Mouse (Mus musculus) midbrain, embryonic 12.5 days (tissue): ENCODE measurements around the gene Gramd1b. TPM values are rescaled to one million over a fixed set of nuclear protein-coding genes. Genes with fewer than 3 reads are reported as not detected.

Experiments
- ATAC-seq: fragments of 200-750 bp; cut with Nextera tagmentation; 2 replicates; pipeline ENCODE4 v1.8.0; 2017; ENCODE audit warnings: low read depth, moderate TSS enrichment, moderate library complexity; ENCODE audit not compliant: low FRiP score
- H3K27ac ChIP-seq: fragments of 300-500 bp; sonication (generic); replicated peaks from 2 replicates; pipeline ENCODE4 v1.5.1; 2016; ENCODE audit warnings: mild to moderate bottlenecking
- H3K27me3 ChIP-seq: fragments of 300-500 bp; sonication (generic); 2 replicates; pipeline ENCODE4 v1.6.1; 2016; ENCODE audit warnings: mild to moderate bottlenecking
- H3K36me3 ChIP-seq: fragments of 300-500 bp; sonication (generic); 2 replicates; pipeline ENCODE4 v1.6.1; 2016
- H3K4me1 ChIP-seq: fragments of 300-500 bp; sonication (generic); 2 replicates; pipeline ENCODE4 v1.6.1; 2016
- H3K4me2 ChIP-seq: fragments of 300-500 bp; sonication (generic); replicated peaks from 2 replicates; pipeline ENCODE4 v1.6.1; 2016; ENCODE audit warnings: mild to moderate bottlenecking, moderate library complexity
- H3K4me3 ChIP-seq: fragments of 300-500 bp; sonication (generic); 2 replicates; pipeline ENCODE4 v1.5.1; 2016; ENCODE audit warnings: mild to moderate bottlenecking
- H3K9ac ChIP-seq: fragments of 300-500 bp; sonication (generic); replicated peaks from 2 replicates; pipeline ENCODE4 v1.6.1; 2016; ENCODE audit warnings: mild to moderate bottlenecking, moderate library complexity
- H3K9me3 ChIP-seq: fragments of 300-500 bp; sonication (generic); 2 replicates; pipeline ENCODE4 v1.6.1; 2016; ENCODE audit warnings: mild to moderate bottlenecking
- WGBS: fragments of 180-500 bp; shearing (Covaris S2); methylation state at CpG from one replicate; pipeline ENCODE4 v1.1.7; 2016; 5-methylcytosine and 5-hydroxymethylcytosine counted together
- polyA plus RNA-seq: library from polyadenylated mRNA; unstranded; fragments of >200 nt; fragmentation: Nextera tagmentation; extraction: Ambion mirVana; gene quantifications from 2 replicates; pipeline ENCODE4 v1.2.1, GENCODE M21; 2016

Gramd1b gene
- polyA plus RNA-seq, 1 experiment from 2014 or later = 5.4 TPM

DNA sequence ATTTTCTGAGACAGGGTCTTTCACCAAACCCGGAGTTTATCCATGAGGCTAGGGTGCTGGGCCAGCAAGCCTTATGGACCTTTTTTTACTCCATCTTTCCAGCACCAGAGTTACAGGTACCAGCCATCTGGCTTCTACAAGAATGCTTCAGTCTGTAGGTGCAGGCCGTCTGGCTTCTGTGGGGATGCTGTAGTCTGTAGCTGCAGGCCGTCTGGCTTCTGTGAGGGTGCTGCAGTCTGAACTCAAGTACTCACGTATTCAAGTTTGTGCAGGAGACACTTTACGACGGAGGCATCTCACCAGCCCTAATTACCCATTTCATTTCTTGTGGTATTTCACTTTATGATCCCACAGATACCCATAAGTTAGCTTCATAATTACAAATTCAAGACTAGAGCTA lies 14.0 kb upstream of the Gramd1b start:
- H3K4me1 ChIP-seq = peaks cover 3% of the 10 kb centered on the region; the same call in 1 of the 2 replicates
- H3K4me2 ChIP-seq = no peak overlapping the region
- H3K27me3 ChIP-seq = no peaks in the 10 kb centered on the region
- no peak for ATAC-seq
- no peak overlapping the region for H3K27ac ChIP-seq
- H3K9ac ChIP-seq = no peak overlapping the region
- no peak overlapping the region for H3K4me3 ChIP-seq
- WGBS = 94% methylated on average over 6 of the region's 6 CpGs
- H3K9me3 ChIP-seq = no peaks in the 10 kb centered on the region
- no peaks in the 10 kb centered on the region for H3K36me3 ChIP-seq

DNA sequence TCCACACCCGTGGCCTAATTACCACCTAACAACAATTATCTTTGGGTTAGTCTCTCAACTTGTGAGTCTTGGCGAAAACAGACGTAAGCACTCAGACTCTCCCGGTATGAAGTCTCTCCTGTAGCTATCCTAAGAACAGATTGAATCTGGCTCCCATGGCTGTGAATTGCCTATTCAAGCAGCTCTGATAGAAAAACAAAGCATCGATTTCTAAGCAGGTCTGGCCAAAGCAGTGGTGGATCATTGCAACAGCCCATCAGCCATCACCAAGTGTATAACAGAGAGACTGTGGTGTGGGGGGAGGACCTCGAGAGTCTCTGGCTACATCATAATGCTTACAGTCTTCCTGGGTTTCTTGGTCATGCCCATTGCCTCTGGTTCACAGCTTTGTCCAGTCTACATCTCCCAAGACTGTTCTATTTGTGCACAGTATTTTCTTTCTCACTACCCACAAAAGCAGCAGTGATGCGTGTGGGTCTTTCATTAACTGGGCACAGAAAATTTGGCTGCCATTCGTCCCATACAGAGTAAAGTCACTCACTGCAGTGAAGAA lies 8.5 kb upstream of the Gramd1b start:
- 50% methylated on average over 8 of the region's 8 CpGs for WGBS
- no peak overlapping the region for H3K4me2 ChIP-seq

DNA sequence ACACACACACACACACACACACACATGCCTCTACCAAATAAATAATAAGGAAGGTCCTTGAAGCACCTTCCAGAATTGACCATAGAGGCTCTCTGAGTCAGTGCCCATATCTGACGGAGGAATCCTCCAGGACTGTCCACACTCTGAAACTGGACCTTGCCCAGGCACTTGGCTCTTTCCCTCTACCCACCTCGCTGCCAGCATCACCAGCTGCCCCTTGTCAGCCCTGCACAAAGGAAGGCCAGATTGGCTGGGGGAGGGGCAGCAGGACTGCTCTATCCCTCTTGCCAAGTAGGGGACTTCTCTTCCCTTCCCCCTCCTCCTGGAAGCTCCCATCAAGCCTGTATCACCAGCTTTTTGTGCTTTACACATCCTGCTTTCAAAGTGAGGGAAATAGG lies 6.5 kb upstream of the Gramd1b start:
- Histone ChIP-seq H3K36me3 (no peaks in the 10 kb centered on the region), H3K4me3 (no peak overlapping the region), H3K27ac (0 out of 2 replicates have a peak overlapping the region, but pooled peaks have one; percentile 4), H3K4me1 (peaks cover 28% of the 10 kb centered on the region), H3K9ac (no peak overlapping the region), H3K27me3 (no peaks in the 10 kb centered on the region), H3K9me3 (no peaks in the 10 kb centered on the region), H3K4me2 (no peak overlapping the region)
- 34% methylated on average over 2 of the region's 2 CpGs for WGBS
- ATAC-seq = peak; percentile 82

More for the DNA sequence above, 8.5 kb upstream of the Gramd1b start:
- ATAC-seq = peak; percentile 34; the same call in 1 of the 2 replicates
- no peaks in the 10 kb centered on the region for H3K36me3 ChIP-seq
- H3K9me3 ChIP-seq = no peaks in the 10 kb centered on the region
- H3K4me1 ChIP-seq = peaks cover 28% of the 10 kb centered on the region
- H3K27me3 ChIP-seq = no peaks in the 10 kb centered on the region
- H3K9ac ChIP-seq = no peak overlapping the region
- H3K4me3 ChIP-seq = no peak overlapping the region
- H3K27ac ChIP-seq = 0 out of 2 replicates have a peak overlapping the region, but pooled peaks have one; percentile 15

DNA sequence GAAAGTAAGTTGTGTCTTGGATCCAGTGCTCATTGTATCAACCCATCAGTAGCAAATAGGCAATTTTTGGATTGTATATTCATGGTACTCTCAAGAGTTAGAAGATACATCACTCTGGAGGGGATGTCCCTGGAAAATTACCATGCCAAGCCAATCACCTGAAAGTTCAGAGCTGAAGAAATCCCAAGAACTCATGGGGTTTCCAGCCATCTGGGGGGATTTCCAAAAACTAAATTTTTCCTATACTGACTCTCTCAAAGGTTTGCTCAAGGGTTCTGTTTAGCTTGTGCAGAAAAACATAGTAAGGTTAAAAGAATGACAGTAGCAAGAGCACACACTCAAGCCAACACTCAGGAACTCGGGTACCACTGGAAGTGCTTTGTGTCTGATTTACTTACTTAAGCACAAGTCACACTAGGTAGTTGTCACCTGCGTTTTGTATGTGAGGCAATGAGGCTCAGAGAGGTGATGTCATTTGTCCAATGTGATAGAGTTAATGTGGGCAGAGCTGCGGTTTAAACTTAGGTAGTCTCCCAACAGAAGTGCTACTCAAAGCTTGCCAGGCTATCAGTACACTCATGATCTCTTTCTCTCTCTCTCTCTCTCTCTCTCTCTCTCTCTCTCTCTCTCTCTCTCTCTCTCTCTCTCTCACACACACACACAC lies 6.0 kb upstream of the Gramd1b start:
- 80% methylated on average over 3 of the region's 3 CpGs for WGBS
- Histone ChIP-seq H3K4me1 (peaks cover 28% of the 10 kb centered on the region), H3K4me3 (no peak overlapping the region), H3K27me3 (0 out of 2 replicates have a peak, but pooled peaks cover 2% of the 10 kb centered on the region), H3K4me2 (no peak overlapping the region), H3K36me3 (no peaks in the 10 kb centered on the region), H3K9ac (no peak overlapping the region), H3K9me3 (no peaks in the 10 kb centered on the region), H3K27ac (no peak overlapping the region)
- ATAC-seq = no peak

DNA sequence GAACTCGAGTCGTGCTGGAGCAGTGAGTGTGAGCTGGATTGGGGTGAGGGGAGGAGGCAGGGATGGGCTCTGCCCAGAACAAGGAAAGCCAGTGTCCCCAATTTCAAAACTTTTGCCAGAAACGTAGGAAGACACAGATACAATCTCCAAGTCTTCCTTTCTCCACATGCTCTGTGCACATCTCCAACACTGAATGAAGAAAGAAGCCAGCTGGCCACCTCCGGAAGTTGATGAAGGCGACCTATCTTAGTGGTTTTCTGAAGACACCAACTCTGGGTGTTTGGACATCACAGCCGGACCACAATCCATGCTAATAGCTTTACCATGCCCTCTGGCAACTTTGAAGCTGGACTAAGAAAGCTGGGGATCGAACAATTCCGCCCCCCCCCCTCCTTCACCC lies 647 bp downstream of the Gramd1b start:
- H3K27me3 ChIP-seq = peaks cover 25% of the 10 kb centered on the region
- peak overlapping the region; percentile 57 for H3K4me3 ChIP-seq
- H3K9ac ChIP-seq = peak overlapping the region; percentile 62
- 65% methylated on average over 8 of the region's 8 CpGs for WGBS
- no peak overlapping the region for H3K27ac ChIP-seq
- no peaks in the 10 kb centered on the region for H3K36me3 ChIP-seq
- no peaks in the 10 kb centered on the region for H3K9me3 ChIP-seq
- peaks cover 10% of the 10 kb centered on the region for H3K4me1 ChIP-seq
- 0 out of 2 replicates have a peak, but pooled peaks have one; percentile 12 for ATAC-seq
- peak overlapping the region; percentile 93 for H3K4me2 ChIP-seq

DNA sequence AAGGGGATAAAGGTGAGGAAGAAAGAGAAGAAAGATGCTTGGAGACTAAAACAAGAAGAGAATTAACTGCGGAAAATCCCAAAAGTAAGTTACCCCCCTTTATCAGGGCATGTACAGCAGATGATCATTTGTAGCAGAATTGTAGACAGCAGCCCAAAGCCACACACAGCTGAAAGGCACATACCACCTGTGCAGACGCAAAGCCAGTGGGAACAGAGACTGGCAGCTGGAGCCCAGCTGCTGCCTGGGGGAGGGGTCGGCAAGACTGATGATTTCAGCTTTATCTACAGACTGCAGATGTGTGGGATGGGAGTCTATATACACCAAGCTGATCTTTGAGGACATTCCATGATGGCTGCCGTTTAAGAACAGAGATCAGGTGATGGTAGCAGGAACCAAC lies 2.5 kb downstream of the Gramd1b start:
- no peak for ATAC-seq

DNA sequence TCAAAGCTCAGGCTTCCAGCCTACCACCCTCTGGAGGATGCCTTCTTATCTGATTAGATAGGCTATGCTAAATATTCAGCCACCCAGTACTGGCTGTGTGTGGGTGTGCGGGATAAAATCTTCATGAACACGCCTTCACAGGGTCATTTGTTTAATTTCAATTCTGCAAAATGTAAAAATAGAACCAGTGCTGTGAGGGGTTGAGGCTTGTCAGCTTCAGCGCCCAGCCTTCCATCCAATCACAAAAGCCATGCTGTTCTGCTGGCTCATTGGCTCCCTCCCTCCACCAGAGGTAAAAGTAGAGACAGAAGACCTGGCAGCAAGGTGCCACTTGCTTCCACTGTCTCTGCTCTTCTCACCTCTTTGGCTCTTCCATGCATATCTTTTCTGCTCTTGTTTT lies 4.3 kb downstream of the Gramd1b start:
- Histone ChIP-seq H3K4me1 (peaks cover 10% of the 10 kb centered on the region), H3K27ac (no peak overlapping the region), H3K9me3 (no peaks in the 10 kb centered on the region), H3K4me3 (no peak overlapping the region), H3K27me3 (peaks cover 20% of the 10 kb centered on the region), H3K4me2 (no peak overlapping the region), H3K9ac (no peak overlapping the region), H3K36me3 (no peaks in the 10 kb centered on the region)
- ATAC-seq = no peak
- WGBS = 65% methylated on average over 3 of the region's 3 CpGs

More for the DNA sequence above, 2.5 kb downstream of the Gramd1b start:
- 80% methylated on average over 4 of the region's 4 CpGs for WGBS
- no peak overlapping the region for H3K27ac ChIP-seq
- no peaks in the 10 kb centered on the region for H3K36me3 ChIP-seq
- H3K9ac ChIP-seq = no peak overlapping the region
- no peak overlapping the region for H3K4me2 ChIP-seq
- peaks cover 10% of the 10 kb centered on the region for H3K4me1 ChIP-seq
- H3K27me3 ChIP-seq = peaks cover 25% of the 10 kb centered on the region
- H3K4me3 ChIP-seq = no peak overlapping the region
- H3K9me3 ChIP-seq = no peaks in the 10 kb centered on the region

DNA sequence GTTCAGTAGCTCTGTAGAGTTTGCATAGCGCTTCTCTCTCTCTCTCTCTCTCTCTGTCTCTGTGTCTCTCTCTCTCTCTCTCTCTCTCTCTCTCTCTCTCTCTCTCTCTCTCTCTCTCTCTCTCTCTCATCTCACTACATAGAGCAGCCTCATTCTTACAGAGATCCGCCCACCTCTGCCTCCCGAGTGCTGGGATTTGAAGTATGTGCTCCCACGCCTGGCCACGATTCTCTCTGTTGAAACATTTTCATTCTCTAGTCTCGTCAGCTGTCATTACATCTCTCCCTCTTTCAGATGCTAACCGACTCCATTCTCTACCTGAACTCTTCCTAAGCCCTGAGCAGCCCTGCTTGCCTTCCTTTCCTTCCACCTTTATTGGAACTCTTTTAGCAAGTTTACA lies 9.0 kb downstream of the Gramd1b start:
- Histone ChIP-seq H3K27me3 (no peaks in the 10 kb centered on the region), H3K4me2 (no peak overlapping the region), H3K36me3 (no peaks in the 10 kb centered on the region), H3K9me3 (no peaks in the 10 kb centered on the region), H3K9ac (no peak overlapping the region), H3K4me3 (no peak overlapping the region), H3K4me1 (no peaks in the 10 kb centered on the region), H3K27ac (no peak overlapping the region)
- ATAC-seq = no peak
- WGBS = 82% methylated on average over 7 of the region's 7 CpGs

DNA sequence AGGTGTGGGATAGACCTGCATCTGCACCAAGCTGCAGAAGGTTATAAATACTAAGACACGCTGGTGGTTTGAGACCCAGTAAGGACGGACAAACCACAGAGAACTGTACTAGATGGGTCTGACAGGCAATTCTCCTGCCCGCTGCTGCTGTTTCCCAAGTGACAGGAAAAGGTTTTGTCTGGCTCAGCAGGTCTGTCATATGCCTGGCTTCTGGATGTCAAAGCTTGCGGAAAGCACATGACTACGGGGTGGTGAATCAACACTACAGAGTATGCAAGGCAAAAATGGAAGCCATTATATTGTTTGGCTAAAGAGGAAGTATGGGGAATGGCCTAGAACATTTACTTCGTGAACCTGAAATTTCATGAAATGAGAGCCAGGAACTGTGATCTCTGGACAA lies 10.1 kb downstream of the Gramd1b start:
- Histone ChIP-seq H3K4me1 (no peaks in the 10 kb centered on the region), H3K4me3 (no peak overlapping the region), H3K9ac (no peak overlapping the region), H3K9me3 (no peaks in the 10 kb centered on the region), H3K27me3 (no peaks in the 10 kb centered on the region), H3K4me2 (no peak overlapping the region), H3K36me3 (no peaks in the 10 kb centered on the region), H3K27ac (no peak overlapping the region)
- ATAC-seq = no peak
- 86% methylated on average over 6 of the region's 6 CpGs for WGBS

DNA sequence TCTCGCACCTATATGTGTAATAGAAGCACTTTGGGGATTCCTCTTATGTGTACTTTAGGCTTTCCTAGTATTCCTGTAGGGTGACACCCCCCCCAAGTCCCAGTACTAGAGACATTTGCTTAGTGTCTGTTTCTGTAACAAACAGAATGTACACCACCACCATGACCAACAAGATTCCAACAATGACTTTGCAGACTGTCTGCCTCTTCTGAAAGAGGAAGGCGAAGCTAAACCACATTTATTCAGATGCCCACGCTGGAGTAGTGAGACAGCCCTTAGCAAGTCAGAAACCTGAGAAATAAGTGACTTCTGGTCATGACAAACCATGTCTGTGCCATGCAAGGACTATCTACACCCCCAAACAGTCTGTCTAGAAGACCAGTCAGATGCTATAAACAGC lies 11.9 kb downstream of the Gramd1b start:
- H3K27me3 ChIP-seq = no peaks in the 10 kb centered on the region
- ATAC-seq = no peak
- no peaks in the 10 kb centered on the region for H3K9me3 ChIP-seq
- no peaks in the 10 kb centered on the region for H3K4me1 ChIP-seq
- no peak overlapping the region for H3K4me3 ChIP-seq
- H3K36me3 ChIP-seq = no peaks in the 10 kb centered on the region
- H3K27ac ChIP-seq = no peak overlapping the region
- H3K9ac ChIP-seq = no peak overlapping the region
- no peak overlapping the region for H3K4me2 ChIP-seq
- WGBS = 83% methylated on average over 3 of the region's 3 CpGs

DNA sequence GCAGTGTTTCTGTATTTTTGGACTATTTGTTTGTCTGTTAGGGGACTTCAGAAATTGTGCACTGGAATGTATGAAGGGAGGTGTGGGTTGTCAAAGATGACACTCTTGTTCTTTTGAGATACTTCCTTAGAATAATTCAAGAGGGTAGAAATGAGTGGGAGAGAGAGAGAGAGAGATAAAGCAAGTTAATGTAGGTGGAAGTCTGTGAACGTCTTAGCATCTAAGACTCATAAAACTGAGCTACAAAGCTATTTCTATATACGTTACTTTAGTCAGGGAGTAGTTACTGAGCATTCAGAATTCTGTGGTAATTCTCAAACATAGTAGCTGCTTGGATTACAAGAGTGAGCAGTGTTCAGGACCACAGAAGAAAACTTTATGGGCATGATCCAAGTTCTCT lies 19.2 kb downstream of the Gramd1b start:
- no peaks in the 10 kb centered on the region for H3K27me3 ChIP-seq
- no peak overlapping the region for H3K4me3 ChIP-seq
- 82% methylated on average over 2 of the region's 2 CpGs for WGBS
- ATAC-seq = no peak
- no peaks in the 10 kb centered on the region for H3K4me1 ChIP-seq
- no peaks in the 10 kb centered on the region for H3K9me3 ChIP-seq
- no peak overlapping the region for H3K27ac ChIP-seq
- no peak overlapping the region for H3K4me2 ChIP-seq
- no peaks in the 10 kb centered on the region for H3K36me3 ChIP-seq
- no peak overlapping the region for H3K9ac ChIP-seq

DNA sequence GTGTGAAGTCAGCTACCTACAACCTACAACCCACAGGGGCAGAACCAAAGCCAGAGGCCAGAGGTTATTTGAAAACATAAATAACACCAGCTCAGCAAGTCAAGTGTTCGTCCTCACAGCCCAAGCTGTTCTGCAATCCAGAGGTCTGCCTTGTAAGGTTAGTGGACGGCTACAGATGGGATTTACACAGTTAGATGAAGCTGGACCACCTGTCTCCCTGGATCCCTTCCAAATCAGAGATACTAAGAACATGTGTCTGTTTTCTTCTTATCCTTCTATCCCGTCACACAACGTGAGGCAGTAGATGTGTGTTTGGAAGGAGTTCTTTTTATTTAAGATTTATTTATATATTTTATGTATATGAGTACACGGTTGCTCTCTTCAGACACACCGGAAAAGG lies 21.7 kb downstream of the Gramd1b start:
- Histone ChIP-seq H3K27me3 (no peaks in the 10 kb centered on the region), H3K9me3 (no peaks in the 10 kb centered on the region), H3K36me3 (no peaks in the 10 kb centered on the region), H3K4me3 (no peak overlapping the region), H3K27ac (no peak overlapping the region), H3K9ac (no peak overlapping the region), H3K4me1 (no peaks in the 10 kb centered on the region), H3K4me2 (no peak overlapping the region)
- WGBS = 84% methylated on average over 6 of the region's 6 CpGs
- no peak for ATAC-seq
